Mouse (Mus musculus): ENCODE results near the gene Mrps36. TPM values are rescaled to one million over a fixed set of nuclear protein-coding genes. Genes with fewer than 3 reads are reported as not detected.
"Not testable (repeated sequence)": the region's sequence is repeated elsewhere in the genome, so short reads cannot be mapped to it uniquely, and the experiment has no call there.

Mrps36 gene
- polyA plus RNA-seq, 1 experiment from 2014 or later: 151 TPM

DNA sequence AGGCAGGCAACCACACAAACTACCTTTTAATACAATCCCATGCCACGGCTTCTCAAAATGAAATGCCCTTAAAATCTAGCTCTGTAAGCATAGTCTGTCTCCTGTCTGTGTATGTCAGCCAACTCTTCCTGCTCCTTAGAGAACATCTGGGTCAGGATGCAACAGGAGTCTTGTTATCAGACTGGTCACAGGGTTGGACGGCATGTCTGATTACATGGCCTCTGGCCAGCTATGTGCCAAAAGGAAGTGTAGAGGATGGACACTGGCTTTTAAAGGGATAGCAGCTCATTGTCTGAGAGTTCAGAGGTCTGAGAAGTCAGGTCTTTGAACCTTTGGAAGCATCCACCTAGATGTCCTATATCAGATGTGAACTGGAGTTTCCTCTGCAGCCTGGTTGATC, 10.9 kb upstream of the Mrps36 start:
- no peak overlapping the region for H3K9ac ChIP-seq
- H3K9me3 ChIP-seq: no peaks in the 10 kb centered on the region
- no peaks in the 10 kb centered on the region for H3K27me3 ChIP-seq
- ATAC-seq (ENCODE audit: low FRiP score): no peak
- H3K27ac ChIP-seq: no peak overlapping the region
- 92% methylated on average over 2 of the region's 2 CpGs for WGBS
- H3K4me3 ChIP-seq: no peak overlapping the region
- H3K4me2 ChIP-seq: no peak overlapping the region
- no peaks in the 10 kb centered on the region; the same call in 1 of the 2 replicates for H3K36me3 ChIP-seq
- no peaks in the 10 kb centered on the region for H3K4me1 ChIP-seq (replicated peaks)

GRCm38 (mm10) chr13:100754186-100754585, 9.7 kb upstream of the Mrps36 start:
- no peak for ATAC-seq (ENCODE audit: low FRiP score)
- 62% methylated on average over 4 of the region's 4 CpGs for WGBS
- Histone ChIP-seq H3K27ac (no peak overlapping the region), H3K4me1 (replicated peaks) (no peaks in the 10 kb centered on the region), H3K4me2 (no peak overlapping the region), H3K27me3 (no peaks in the 10 kb centered on the region), H3K9me3 (no peaks in the 10 kb centered on the region), H3K9ac (no peak overlapping the region), H3K4me3 (no peak overlapping the region), H3K36me3 (no peaks in the 10 kb centered on the region)

GRCm38 (mm10) chr13:100753011-100753410, 8.6 kb upstream of the Mrps36 start:
- Histone ChIP-seq H3K27ac (no peak overlapping the region), H3K4me1 (replicated peaks) (no peaks in the 10 kb centered on the region), H3K9ac (no peak overlapping the region), H3K4me3 (no peak overlapping the region), H3K9me3 (no peaks in the 10 kb centered on the region), H3K4me2 (no peak overlapping the region), H3K36me3 (no peaks in the 10 kb centered on the region), H3K27me3 (no peaks in the 10 kb centered on the region)
- no peak for ATAC-seq (ENCODE audit: low FRiP score)
- 89% methylated on average over 6 of the region's 6 CpGs for WGBS

DNA sequence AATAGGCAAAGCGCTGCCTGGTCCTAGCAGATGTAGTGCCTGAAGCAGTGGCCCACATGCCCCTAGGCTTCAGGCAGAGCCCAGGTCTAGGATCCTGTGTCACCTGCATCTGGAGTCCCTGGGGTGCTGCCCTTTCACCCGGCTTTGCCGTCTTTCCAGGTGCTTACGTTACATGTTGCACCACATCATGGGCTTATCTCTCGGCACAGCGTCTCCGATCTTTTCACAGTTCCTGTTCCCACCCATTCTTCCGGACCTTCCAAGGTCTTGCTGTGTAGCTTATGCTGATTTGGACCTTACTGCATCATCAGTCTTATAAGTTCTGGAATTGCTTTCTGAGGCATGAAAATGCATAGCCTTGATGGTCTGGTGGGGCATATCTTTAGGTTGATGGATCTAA, 8.1 kb upstream of the Mrps36 start:
- Histone ChIP-seq H3K4me2 (no peak overlapping the region), H3K4me1 (replicated peaks) (no peaks in the 10 kb centered on the region), H3K9me3 (no peaks in the 10 kb centered on the region), H3K36me3 (no peaks in the 10 kb centered on the region), H3K27me3 (no peaks in the 10 kb centered on the region), H3K4me3 (no peak overlapping the region), H3K9ac (no peak overlapping the region), H3K27ac (no peak overlapping the region)
- WGBS: 93% methylated on average over 8 of the region's 8 CpGs
- ATAC-seq (ENCODE audit: low FRiP score): no peak

- H3K27ac ChIP-seq: no peak overlapping the region
- H3K4me1 ChIP-seq (replicated peaks): no peaks in the 10 kb centered on the region
- H3K36me3 ChIP-seq: no peaks in the 10 kb centered on the region
- no peak for ATAC-seq (ENCODE audit: low FRiP score)
- H3K4me3 ChIP-seq: no peak overlapping the region
- H3K4me2 ChIP-seq: no peak overlapping the region
- no peaks in the 10 kb centered on the region for H3K9me3 ChIP-seq
- H3K27me3 ChIP-seq: no peaks in the 10 kb centered on the region
- no peak overlapping the region for H3K9ac ChIP-seq
- WGBS: 84% methylated on average over 3 of the region's 3 CpGs
Observed at GRCm38 (mm10) chr13:100751402-100751801, 6.9 kb upstream of the Mrps36 start.

DNA sequence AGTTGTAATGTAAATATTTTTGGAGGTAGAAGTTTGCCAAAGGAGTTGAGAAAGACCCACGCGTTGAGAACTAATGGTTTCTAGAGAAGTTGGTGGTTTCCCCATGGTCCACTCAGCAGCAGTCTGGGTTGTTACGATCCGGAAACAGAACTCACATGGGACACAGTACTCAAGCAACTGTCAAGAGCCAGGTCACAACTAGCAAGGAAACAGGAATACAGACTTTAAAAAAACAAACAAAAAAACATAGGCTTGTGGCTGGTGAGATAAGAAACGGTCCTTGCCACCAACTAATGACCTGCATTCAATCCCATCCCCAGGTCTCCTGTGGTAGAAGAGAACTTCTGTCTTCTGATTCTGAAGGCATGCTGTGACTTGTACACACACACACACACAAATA, 6.3 kb upstream of the Mrps36 start:
- H3K27me3 ChIP-seq: no peaks in the 10 kb centered on the region
- no peaks in the 10 kb centered on the region for H3K4me1 ChIP-seq (replicated peaks)
- H3K36me3 ChIP-seq: no peaks in the 10 kb centered on the region
- no peak overlapping the region for H3K4me3 ChIP-seq
- no peak overlapping the region for H3K27ac ChIP-seq
- H3K4me2 ChIP-seq: no peak overlapping the region
- 88% methylated on average over 5 of the region's 5 CpGs for WGBS
- H3K9me3 ChIP-seq: no peaks in the 10 kb centered on the region
- no peak overlapping the region for H3K9ac ChIP-seq
- no peak for ATAC-seq (ENCODE audit: low FRiP score)

DNA sequence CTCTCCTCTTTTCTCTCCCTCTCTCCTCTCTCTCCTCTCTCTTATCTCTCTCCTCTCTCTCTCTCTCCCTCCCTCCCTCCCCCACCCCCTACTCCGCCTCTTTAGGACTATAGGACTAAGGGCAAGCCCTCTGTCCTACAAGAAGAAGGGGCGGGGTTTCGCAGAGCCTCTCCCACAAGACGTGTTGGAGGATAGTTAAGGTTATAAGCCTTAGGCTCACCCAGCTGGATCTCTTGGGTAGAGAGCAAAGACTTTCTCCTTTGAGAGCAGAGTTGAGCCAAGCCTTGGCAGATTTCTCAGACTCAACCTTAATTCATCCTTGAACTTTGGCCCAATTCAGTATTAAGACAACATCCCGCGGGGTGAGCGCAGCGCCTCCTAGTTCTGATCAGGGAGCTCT, 4.2 kb upstream of the Mrps36 start:
- peaks cover 4% of the 10 kb centered on the region; the same call in 1 of the 2 replicates for H3K4me1 ChIP-seq (replicated peaks)
- H3K36me3 ChIP-seq: no peaks in the 10 kb centered on the region
- H3K4me2 ChIP-seq: no peak overlapping the region
- no peak overlapping the region for H3K4me3 ChIP-seq
- no peak for ATAC-seq (ENCODE audit: low FRiP score)
- H3K27ac ChIP-seq: no peak overlapping the region
- H3K9me3 ChIP-seq: no peaks in the 10 kb centered on the region
- H3K9ac ChIP-seq: no peak overlapping the region
- H3K27me3 ChIP-seq: no peaks in the 10 kb centered on the region
- WGBS: 41% methylated on average over 8 of the region's 8 CpGs

- no peaks in the 10 kb centered on the region for H3K36me3 ChIP-seq
- H3K9me3 ChIP-seq: no peaks in the 10 kb centered on the region
- H3K4me3 ChIP-seq: no peak overlapping the region
- 93% methylated on average over 3 of the region's 3 CpGs for WGBS
- H3K4me1 ChIP-seq (replicated peaks): peaks cover 14% of the 10 kb centered on the region
- no peaks in the 10 kb centered on the region for H3K27me3 ChIP-seq
- no peak overlapping the region for H3K4me2 ChIP-seq
- ATAC-seq (ENCODE audit: low FRiP score): no peak
- no peak overlapping the region for H3K27ac ChIP-seq
- no peak overlapping the region for H3K9ac ChIP-seq
Observed at GRCm38 (mm10) chr13:100746090-100746489, 1.6 kb upstream of the Mrps36 start.

- H3K4me1 ChIP-seq (replicated peaks): peaks cover 14% of the 10 kb centered on the region
- peak overlapping the region; percentile 59 for H3K4me2 ChIP-seq
- H3K4me3 ChIP-seq: peak overlapping the region; percentile 79
- WGBS: 66% methylated on average over 11 of the region's 11 CpGs
- peak overlapping the region; percentile 86 for H3K9ac ChIP-seq
- H3K9me3 ChIP-seq: no peaks in the 10 kb centered on the region
- ATAC-seq (ENCODE audit: low FRiP score): peak; percentile 72
- H3K27ac ChIP-seq: peak overlapping the region; percentile 98
- peaks cover 10% of the 10 kb centered on the region for H3K36me3 ChIP-seq
- H3K27me3 ChIP-seq: no peaks in the 10 kb centered on the region
Observed at GRCm38 (mm10) chr13:100743346-100744035, 968 bp downstream of the Mrps36 start.

- Histone ChIP-seq H3K9me3 (no peaks in the 10 kb centered on the region), H3K27me3 (no peaks in the 10 kb centered on the region), H3K4me3 (no peak overlapping the region), H3K4me1 (replicated peaks) (peaks cover 14% of the 10 kb centered on the region), H3K27ac (no peak overlapping the region), H3K4me2 (0 out of 2 replicates have a peak overlapping the region, but pooled peaks have one; percentile 59), H3K9ac (no peak overlapping the region), H3K36me3 (peaks cover 15% of the 10 kb centered on the region)
- ATAC-seq (ENCODE audit: low FRiP score): no peak
- 91% methylated on average over 5 of the region's 5 CpGs for WGBS
Observed at GRCm38 (mm10) chr13:100742831-100743230, 1.6 kb downstream of the Mrps36 start.

DNA sequence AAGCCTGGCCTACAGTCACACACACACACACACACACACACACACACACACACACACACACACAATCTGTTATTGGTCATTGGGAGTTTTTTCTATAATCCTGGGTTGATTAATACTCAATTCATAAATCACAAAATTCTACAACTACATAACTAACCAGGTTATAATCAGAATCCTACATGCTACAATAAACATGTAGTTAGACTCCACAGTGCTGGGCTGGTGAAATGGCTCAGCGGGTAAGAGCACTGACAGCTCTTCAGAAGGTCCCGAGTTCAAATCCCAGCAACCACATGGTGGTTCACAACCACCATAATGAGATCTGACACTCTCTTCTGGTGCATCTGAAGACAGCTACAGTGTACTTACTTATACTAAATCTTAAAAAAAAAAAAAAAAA, 11.7 kb downstream of the Mrps36 start:
- Histone ChIP-seq H3K4me3 (no peak overlapping the region), H3K9ac (no peak overlapping the region), H3K27me3 (no peaks in the 10 kb centered on the region), H3K36me3 (peaks cover 29% of the 10 kb centered on the region), H3K9me3 (no peaks in the 10 kb centered on the region), H3K4me2 (no peak overlapping the region), H3K4me1 (replicated peaks) (peaks cover 21% of the 10 kb centered on the region), H3K27ac (no peak overlapping the region)
- 98% methylated on average over 2 of the region's 2 CpGs for WGBS
- ATAC-seq (ENCODE audit: low FRiP score): no peak

DNA sequence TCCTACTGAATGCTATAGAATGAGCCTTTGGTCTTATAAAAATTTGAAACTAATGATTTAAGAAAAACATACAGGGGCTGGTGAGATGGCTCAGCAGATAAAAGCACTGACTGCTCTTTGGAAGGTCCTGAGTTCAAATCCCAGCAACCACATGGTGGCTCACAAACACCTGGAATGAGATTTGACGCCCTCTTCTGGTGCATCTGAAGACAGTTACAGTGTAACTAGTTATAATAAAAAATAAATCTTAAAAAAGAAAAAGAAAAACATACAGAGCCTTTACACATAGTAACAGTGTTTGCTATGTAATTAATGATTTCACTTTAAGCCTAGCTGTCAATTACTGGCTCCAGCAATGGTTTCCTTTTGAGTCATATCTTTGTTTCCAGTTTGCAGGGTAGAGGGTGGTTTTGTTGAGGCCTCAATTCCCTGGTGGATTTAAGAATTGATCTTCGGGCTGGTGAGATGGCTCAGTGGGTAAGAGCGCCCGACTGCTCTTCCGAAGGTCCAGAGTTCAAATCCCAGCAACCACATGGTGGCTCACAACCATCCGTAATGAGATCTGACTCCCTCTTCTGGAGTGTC, 12.9 kb downstream of the Mrps36 start:
- H3K36me3 ChIP-seq: peaks cover 27% of the 10 kb centered on the region

GRCm38 (mm10) chr13:100730861-100731176, 13.6 kb downstream of the Mrps36 start, which contains the start of gene Cdk7:
Cdk7 (minus strand) TSS chr13:100730939.
- Histone ChIP-seq H3K4me3 (peak within 1 kb of the TSS; percentile 74), H3K36me3 (peaks cover 23% of the 10 kb centered on the region), H3K27me3 (no peaks in the 10 kb centered on the region), H3K9ac (peak within 1 kb of the TSS; percentile 91), H3K4me1 (replicated peaks) (peaks cover 24% of the 10 kb centered on the region), H3K9me3 (no peaks in the 10 kb centered on the region), H3K4me2 (peak within 1 kb of the TSS; percentile 95), H3K27ac (peak within 1 kb of the TSS; percentile 87)
- 0% methylated on average over 19 of the region's 19 CpGs for WGBS
- ATAC-seq (ENCODE audit: low FRiP score): peak; percentile 99

More for the DNA sequence above, 12.9 kb downstream of the Mrps36 start:
- H3K4me3 ChIP-seq: peak overlapping the region; percentile 74; the same call in 1 of the 2 replicates
- not testable (repeated sequence) for H3K27me3 ChIP-seq; H3K9ac ChIP-seq; ATAC-seq (ENCODE audit: low FRiP score); H3K9me3 ChIP-seq; H3K27ac ChIP-seq
- 93% methylated on average over 6 of the region's 6 CpGs for WGBS
- H3K4me2 ChIP-seq: peak overlapping the region; percentile 95
- H3K4me1 ChIP-seq (replicated peaks): peaks cover 24% of the 10 kb centered on the region
